Mouse (Mus musculus) urinary bladder, postnatal 14 days (tissue): ENCODE results near the gene Rft1.

ENCODE experiments used
- DNase-seq: peaks from one replicate; pipeline ENCODE4 v3.0.0; 2021; ENCODE audit warnings: low spot score

Gene Rft1

DNA sequence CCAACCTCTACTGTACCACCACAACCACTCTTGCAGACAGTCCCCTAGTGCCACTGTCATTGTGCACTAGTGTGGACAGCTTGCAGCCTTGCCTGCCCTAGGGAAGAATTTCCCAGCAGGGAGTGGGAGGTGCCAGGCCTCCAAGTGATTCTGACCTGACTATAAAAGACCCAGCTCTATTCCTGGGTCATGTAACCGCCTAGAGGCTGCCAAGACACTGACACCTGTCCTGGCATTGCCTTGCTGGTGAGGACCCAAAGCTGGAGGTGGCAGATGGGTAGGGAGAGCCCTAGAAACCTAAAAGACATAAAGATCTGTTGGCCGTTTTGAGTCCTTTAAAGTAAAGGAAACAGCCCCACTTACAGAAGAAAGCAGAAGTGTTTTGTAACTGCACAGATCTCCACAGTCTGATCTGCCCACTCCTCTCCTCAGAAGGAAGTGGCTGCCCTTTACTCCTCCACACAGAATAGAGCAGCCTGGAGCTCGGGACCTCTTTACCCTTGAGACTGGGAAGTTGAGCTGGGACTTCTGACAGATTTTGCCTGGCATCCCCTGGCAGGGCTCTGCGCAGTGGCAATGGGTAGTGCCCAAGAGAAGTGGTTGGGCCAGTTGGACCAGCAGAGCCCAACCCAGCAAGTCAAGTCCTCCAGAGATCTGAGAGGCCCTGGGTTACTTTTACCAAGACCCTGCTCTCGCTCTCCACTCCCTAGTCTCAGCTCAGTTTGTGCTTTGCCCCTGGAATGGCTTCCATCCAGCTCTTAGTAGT, 23.2 kb upstream of the Rft1 start:
- peak; percentile 74 for DNase-seq

DNA sequence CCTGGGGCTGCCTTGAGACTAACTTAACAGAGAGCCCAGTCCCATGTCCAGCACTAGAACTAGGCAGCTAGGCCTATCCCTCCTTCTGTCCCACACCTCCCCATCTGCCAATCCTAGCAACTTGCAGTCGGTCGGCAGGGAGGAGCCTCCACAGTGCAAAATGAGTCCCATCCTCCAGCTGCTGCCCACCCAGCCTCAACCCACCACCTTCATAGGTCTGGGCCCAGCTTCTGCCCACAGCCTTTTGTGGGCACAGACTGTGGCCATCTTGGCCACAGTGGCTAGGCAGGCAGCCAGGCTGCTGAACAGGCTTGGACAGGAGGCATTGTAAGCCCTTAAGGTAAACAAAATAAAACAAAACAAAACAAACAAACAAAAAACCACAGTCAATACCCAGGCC, 22.3 kb upstream of the Rft1 start:
- no peak for DNase-seq

DNA sequence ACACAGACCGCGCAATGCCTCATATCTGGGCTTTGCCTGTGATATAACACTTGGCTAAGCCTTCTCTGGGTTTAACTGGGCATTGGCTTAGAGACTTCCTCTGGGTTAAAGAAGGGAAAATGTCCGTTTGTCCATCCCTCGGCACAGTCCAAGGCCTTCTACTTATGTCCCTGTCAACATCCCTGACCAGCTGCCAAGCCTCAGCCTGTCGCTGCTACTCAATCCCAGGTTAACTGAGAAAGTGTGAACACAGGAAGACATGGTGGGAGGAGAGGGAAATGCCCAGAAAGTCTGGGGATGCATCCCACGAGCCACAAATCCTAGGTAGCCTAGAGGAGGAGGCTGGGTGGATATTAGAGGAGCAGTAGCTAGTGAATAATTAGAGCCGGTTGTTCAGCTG, 20.5 kb upstream of the Rft1 start:
- DNase-seq = no peak

DNA sequence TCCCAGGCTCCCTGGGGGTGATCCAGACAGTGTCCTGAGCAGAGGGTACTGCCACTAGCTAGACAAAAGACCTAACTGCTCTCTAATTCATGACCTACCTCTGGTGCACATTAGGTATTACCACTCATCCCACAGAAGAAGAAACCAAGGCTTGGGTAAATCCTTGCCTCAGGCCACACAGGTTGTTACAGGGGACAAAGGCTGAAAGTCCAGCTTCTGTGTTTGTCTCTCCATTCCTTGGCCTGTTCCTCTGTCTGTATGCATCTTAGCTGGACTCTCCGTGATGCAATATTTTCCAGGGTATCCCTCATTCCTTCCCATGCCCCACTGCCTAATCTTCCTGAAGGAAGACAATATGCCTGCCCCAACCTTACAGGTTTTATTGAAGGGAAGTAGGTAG, 19.7 kb upstream of the Rft1 start:
- no peak for DNase-seq

DNA sequence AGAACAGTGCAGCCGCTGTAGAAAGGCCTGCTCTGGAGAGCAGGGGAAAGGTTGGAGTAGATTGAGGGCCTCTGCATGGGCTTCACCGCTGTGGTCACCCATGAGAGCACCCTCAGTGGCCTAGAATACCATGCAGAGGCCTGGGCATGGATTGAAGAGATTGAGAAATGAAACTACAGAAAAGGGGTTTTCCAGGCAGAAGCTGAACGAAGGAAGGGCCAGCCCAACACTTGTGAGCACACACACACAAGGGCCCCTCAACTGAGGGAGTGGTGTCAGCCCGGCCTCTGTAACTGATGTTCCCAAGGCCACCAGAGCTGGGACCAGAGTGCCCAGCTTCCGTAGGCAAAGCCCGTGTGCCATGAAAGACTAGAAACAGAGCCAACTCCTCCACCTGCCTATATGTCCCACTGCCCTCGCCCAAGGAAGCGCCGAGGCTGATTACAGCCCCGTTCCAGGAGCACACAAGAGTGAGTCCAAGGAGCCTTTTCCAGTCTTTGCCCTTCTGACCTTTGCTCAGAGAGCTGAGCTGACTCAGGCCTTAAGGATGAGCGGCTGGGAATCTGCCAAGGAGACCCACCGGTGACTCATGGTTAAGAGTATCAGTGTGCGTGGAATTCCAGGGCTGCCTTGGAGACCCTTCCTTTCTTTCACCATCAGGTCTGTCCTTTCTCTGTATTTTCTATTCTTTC, 18.8 kb upstream of the Rft1 start:
- DNase-seq = no peak

DNA sequence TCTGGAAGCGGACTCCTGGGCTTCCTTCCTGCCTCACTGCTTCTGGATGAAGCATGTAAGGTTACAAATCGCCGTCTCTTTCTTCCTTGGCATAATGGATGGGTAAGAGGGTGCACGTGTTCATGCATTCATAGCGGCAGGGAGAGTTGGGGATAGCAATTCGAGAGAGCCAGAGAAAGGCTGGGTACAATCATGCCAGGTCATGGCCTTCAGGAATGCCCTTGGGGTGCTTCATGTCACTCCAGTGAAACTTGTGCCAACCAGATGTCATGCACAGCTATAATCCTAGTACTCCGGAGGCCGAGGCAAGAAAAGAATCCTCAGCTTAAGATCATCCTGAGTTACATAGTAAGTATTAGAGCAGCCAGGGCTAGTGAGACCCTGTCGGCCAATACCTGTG, 17.7 kb upstream of the Rft1 start:
- DNase-seq = no peak

DNA sequence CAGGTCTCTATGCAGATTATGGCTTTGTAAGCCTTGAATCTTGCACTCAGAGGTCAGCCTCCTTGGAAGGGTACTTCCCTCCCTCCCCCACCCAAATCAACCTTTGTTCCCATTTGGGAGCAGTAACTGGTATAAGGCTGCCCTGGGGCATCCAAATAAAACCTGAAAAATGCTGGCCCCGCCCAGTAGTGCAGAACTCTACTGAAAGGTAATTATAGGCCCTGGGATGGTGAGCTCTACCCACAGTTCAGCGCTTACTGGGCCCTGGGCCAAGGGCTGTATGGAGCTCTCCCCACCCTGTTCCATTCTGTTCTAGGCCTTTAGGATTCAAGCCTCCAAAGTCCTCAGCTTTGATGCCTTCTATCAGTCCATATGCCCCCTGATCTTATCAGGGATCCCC, 17.1 kb upstream of the Rft1 start:
- peak; percentile 28 for DNase-seq

DNA sequence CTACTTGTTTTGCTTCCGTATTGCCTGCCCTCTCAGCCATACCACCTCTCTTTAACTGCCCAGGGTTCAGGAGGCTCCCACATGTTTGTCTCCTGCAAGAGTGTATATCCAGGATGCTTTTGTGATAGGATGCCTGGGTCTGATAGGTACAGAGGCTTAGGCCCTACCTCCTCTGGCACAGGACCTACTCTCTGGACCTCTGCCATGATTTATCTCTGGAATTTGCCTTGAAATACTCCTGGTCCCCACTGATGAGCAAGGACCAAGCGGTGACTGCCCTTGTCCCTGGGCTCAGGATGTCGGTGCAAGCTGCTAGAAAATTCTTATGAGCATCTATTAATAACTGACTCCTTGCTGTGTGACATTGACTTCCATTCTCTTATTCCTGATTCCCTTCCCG, 16.2 kb upstream of the Rft1 start:
- no peak for DNase-seq

DNA sequence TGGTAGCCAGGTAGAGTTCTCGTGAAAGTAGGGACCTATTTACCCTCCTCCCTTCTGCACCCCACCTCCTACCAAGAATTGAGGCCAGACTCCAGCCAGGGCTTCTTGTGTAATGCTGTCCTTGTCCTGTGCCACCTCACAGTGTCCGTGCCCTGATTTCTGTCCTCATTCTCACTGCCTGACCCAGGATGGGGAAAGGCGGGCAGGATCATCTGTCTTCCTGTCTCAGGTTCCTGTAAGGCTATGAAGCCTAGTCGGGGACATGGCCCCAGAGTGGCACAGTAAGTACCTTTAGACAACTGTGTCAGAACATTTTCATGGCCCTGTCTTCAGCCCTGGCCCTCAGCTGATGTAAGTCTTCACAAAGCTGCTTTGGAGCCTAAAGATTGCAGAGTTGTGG, 15.5 kb upstream of the Rft1 start:
- DNase-seq = no peak

DNA sequence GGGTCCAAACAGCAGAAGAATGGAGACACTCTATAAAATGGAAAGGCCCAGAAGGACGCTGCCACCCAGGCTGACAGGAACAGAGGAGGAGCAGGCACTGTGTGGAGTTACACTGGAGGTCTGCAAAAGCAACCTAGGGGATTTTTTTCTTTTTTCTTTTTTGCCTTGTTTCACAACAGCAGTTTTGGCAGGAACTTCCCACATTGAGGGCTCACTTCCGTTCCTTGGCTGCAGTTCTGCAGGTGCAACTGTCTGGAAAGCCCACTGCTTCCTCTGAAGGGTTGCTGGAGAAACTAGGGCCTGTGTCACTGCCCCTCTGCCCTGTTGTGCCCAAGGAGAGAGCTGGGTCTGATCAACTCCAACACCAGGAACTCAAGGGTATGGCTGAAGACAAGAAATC, 12.4 kb upstream of the Rft1 start:
- no peak for DNase-seq

DNA sequence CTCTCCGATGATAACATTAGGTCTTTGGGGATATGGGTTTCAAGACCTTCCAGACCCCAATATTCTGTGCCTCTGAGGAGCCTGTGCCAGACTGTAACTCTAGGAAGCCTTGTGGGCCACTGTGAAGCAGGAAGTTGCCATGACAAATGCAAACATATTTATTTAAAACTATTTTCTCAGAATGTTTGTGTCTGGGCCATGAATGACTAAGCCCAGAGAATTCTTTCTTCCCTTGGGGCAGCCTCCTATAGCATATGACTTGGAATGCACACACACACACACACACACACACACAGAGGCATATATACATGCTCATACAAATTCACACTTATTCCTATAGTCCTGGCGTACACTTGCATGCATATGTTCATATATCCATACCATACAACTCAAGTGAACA, 10.1 kb upstream of the Rft1 start:
- no peak for DNase-seq

DNA sequence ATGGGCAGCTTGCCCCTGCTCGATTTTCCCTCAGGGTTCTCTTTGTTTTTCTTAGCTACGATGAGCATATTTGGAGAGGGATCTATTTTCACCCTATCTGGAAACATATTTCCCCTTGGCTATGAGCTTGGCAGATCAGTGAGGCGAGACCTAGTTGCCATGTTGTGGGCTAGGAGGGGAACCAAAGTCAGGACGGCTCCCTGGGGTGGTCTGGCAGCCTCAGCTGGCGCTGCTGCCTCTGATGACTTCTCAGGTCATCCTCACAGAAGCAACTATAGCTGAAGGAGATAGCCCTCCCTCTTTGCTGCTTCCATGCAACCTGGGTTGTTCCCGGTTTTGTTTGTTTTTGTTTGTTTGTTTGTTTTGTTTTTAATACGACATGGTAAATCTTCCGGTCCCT, 9.1 kb upstream of the Rft1 start:
- DNase-seq = no peak

DNA sequence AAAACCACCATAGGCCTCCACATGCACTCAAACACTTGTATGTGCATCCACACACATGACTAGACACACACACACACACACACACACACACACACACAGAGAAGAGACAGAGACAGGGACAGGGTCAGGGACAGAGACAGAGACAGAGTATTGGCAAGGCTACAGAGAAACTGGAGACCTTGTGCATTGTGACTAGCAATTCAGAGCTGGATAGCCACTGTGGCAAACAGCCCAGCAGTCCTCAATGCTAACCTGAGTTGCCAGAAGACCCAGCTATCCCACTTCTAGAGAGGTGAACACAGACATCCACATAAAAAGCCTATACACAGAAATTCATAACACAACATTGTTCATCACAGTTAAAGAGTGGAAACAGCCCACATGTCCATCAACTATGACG, 7.7 kb upstream of the Rft1 start:
- no peak for DNase-seq

DNA sequence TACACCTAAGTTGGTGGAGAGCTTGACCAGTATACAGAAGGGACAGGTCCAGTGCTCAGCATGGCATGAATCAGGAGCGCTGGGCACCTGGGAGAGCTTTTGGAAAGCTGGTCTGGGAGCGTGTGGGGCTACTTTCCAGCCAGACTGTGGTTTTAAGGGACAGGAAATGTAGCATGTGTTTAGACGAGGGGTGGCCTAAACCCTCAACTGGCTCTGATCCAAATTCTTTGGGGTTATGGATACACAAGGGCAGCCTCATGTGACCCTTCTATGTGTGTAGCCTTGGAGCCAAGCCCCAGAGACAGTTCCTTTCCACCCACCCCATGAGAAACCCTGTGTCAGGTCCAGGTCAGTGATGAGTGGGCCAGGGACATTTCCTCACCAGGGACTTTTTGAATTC, 5.7 kb upstream of the Rft1 start:
- DNase-seq = no peak

DNA sequence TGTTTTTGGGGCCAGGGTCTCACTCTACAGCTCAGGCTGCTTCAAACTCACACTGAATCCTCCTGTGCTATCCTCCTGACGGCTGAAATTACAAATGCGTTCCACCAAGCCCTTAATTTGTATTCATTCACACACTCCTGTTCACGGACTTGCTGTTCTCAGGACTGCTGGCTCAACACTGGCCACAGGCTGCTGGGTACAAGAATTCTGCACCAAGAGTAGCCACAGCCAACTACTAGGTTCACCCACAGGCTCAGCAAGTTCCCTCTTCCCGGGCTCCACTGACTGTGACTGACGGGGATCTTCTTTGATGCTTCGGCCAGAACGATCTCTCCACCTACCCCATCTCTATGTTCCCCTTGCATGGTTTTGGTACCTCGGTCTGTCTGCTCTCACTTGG, 4.4 kb upstream of the Rft1 start:
- DNase-seq = no peak

DNA sequence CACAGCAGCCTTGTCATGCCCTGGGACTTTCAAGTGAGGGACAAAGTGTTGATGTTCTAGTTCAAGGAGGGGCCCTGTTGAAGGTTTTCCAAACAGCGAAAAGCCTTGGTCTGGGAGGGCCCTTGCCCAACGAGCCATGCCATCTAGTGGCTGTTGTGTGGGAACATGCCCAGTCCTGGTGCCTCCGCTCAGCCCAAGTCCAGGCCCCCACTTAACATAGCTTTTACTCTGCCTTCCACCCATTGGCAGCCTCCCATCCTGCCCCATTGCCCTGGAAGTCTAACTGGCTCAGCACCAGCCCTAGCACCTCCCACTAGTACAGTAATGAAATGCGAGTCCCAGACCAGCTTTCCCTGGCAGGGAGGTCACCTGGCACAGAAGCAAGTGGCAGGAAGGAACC, 3.2 kb upstream of the Rft1 start:
- DNase-seq = peak; percentile 76

DNA sequence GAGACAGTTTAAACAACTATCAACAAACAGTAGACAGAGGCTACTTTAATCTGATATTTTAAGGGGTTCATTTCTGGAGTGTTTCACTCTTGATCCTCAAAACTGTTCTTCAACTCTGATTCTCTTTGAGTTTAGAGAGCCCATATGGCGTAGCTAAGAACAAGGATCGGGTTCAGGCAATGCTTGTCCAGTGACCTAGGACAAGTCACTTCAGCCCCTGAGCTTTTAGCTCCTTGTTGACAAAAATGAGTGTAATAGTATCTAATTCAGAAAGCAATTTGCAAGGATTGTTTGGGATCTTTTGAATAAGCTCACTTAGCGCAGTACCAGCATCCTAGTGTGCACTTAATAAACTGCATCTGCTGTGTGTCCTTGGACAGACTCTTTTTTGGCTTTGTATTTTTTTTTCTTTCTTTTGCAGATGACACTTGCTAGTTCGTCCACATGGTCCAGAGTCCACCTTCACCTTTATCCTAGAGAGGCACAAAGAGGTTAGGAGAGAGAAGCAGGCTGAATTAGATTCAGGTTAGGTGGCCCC, 600 bp downstream of the Rft1 start:
- DNase-seq = no peak

DNA sequence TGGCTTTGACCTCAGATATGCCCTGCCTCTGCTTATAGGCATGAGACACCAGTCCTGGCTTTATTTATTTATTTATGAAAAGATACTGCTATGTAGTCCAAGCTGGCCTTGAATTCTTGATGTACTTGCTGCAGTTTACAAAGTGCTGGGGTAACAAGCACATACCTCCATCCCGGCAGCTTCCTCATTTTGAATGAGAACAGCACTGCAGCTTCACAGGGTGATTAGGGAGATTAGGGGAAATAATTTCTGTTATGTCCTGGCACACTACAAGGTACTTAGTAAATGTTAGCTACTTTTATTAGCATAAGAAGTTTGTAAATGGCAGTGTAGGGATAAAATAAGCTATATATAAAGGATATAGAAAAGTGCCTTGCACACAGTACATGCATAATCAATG, 1.4 kb downstream of the Rft1 start:
- no peak for DNase-seq

DNA sequence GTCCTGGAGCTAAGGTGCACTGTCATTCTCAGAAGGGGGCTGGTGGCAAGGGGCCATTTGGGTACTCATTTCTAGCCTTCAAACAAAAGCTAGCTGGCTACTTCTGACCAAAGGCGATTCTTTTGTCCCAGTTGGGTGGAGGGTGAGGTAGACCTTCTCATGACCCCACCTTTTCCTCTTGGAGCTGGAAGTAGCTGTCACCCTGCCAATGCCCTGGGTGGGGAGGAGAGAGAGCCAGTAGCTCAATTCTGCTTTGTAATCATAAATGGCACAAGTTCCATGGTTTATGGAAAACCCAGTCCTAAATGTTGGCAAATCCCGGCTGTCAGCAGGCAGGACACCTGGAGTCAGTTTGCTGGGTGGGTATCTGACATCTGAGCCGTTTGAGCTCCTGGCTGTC, 11.9 kb downstream of the Rft1 start:
- DNase-seq = no peak

DNA sequence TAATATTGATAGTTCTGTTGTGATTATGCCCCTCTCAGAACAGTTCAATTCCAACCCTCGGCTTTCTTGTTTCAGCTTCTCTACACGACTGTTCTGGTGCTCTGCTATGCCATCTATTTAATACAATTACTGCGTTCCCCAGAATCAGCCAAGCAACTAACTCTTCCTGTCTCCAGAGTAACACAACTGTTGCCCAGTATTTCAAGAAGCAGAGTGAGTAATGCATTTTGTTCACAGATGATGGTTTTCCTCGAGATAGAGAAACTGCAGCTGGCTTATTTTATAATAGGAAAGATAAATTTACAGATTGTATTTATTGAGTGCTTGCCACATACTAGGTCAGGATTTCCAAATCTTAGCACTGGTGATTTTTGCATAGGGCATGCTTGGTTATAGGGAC, 12.4 kb downstream of the Rft1 start:
- no peak for DNase-seq

DNA sequence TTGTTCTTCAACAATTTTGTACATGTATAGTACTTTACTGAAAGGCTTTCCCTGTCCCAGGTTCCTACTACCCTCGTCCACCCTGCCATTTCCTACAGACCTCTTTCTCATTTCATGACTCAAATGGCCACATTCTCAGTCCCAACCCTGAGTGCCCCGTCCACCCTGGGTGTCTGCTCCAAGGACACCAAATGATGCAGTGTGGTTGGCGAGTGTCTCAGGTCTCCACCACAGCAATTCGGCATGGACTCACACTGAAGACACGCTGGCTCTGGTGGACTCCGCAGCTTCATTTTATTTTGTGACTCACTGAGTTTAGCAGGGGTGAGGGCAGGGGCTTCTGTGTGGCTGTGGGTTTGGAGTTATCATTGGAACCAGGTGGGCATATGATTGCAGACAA, 16.0 kb downstream of the Rft1 start:
- no peak for DNase-seq

DNA sequence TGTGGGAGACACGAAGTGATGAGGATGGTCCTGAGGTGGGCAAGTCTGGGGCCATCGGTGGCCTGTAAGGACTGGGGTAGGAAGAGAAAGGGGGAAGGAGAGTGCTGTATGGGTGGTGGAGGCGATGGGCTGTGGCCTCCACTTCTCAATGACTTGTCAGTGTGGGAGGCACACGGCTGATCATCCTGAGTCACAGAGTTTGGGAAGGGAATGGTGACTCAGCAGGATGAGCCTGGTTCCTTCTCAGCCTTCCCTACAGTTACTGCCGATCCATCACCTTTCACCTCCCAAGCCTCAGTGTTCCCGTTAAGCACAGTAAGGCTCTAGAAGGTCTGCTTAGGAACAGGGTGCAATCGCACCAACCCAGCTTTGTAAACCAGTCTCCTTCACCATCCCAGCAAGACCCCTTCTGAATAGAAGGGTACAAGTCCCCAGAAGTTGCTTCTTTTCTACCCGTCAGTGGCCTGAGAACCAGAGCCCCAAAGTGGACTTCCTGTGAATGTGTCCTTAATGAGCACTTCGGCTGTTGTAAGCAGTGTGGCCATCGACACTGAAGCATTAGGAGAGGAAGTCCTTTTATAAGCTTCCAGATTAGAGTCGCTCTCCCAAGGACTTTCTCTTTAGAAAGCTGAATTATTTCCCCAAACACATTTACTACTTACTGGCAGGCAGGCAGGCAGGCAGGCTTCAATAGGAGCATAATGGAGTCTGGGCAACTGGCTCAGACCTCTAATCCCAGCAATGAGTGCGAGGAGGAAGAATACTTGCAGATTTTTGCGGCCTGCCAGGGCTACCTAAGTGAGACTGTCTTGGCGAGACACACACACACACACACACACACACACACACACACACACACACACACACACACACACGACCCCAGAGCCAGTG, 17.2 kb downstream of the Rft1 start:
- no peak for DNase-seq

DNA sequence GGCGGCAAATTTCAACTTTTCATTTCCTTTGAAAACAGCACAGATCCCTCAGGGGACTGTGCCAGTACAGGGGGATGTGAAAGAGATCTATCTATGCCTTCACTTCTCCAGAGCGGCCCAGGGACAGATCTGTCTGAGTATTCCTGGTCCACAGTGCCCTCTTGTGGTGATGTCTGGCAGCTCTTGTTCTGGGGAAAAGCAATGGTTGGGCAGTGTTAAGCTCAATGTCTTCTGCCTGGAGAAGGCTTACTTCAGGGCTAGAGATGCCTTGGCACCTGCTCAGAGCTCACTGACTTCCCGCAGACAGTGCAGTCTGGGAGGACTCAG, 17.8 kb downstream of the Rft1 start:
- DNase-seq = peak; percentile 89
